Mouse (Mus musculus) left cerebral cortex, postnatal 25 days (tissue): ENCODE results near the gene Glyat. TPM values are rescaled to one million over a fixed set of nuclear protein-coding genes. Genes with fewer than 3 reads are reported as not detected.
"Not testable (repeated sequence)": the region's sequence is repeated elsewhere in the genome, so short reads cannot be mapped to it uniquely, and the experiment has no call there.

ENCODE experiments used
- DNase-seq, 2 experiments: peaks; one replicate each; pipeline ENCODE4 v3.0.0; 2022; ENCODE audit warnings: low spot score in 2 of 2, mixed read lengths in 1 of 2
- intact Hi-C: fragments of 180-260 bp; cut with DNase I; formaldehyde crosslinking; loops from one replicate; pipeline ENCODE4 v1.15.1; 2025
- total RNA-seq, 2 experiments: library from RNA; stranded (reverse); gene quantifications; 2 replicates each; pipeline ENCODE4 v1.2.3; 2021

The Glyat gene
- not detected for total RNA-seq

DNA sequence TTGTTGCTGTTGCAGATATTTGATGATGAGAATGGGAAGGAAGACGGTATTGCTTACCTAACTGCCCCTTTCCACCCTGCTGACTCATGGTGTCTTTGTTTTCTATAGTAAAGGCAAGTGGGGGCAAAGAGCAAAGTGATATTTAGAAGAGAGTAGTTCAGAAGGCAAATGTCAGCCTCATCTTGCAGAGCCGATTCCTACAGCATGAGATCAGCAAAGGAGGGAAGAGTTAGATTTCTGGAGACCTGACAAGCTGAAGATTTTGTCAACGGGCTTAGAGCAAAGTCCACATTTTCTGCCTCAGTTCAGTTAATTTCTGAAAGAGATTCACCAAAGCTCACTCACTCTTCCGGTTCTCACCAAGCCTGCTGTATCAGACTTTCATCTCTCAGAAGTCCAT, at the start of gene Glyat:
Gene Glyat, plus strand, starts transcription at position 133 of the 400 bp plus-strand sequence.
- intact Hi-C loops = no loop called here
- DNase-seq = no peak

DNA sequence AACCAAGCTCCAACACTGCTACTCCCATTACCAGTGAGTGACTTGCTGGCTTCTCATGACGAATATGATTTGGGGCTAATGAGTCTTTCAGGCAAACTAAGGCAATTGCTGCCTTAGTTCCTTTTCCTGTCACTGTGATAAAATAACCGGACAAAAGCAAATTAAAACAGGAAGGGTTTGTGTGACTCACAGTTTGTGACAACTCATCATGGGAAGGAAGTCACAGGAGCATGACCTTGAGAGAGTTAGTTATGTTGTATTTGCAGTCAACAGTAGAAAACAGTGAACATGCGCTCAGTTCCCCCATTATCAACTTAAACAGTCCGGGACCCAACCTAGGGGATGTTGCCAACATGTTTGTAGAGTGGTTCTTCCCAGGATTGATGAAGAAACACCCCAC, 47.8 kb upstream of the Glyat start:
- intact Hi-C loops = no loop called here

DNA sequence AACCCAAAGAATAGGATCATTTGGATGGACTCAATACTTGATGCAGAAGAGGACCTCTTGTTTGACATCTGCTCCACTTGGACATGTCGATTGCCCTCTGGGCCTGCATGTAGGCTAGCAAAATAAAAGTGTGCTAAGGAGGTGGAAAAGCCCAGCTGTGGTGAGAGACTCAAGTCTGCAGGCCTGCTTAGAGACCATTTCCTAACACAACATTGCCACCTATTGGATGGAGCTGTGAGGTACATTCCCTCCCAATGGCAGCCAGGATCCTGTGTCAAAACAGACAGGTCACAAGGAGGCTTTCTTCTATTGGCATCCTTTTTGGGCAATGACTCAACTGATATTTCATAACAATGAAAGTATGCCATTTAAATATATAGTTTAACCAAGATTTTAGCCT, 41.2 kb upstream of the Glyat start:
- DNase-seq = peak; percentile 78 to 82
- intact Hi-C loops = loop anchor here (1.0 to 10.0 kb wide), 4 partner anchors 74 to 581 kb away; no protein-coding TSS in a partner anchor

More for the DNA sequence above, 47.8 kb upstream of the Glyat start:
- DNase-seq = no peak

DNA sequence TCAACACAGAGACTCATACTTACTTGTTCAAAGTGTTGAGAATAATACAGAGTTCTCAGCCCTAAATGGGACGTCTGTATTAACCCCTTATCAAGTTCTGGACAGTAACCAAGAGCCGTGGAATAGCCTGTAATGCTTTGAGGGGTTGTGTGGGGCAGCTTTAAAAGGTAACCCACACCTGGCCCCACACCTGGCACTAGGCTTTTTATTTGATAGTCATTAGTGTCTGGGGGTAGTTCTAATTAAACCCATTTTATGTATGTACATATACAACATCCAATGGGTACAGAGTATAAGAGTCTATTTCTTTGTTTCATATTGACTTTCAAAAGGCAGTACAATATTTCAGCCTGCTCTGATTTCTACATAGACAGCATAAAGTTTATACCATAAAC, 38.0 kb upstream of the Glyat start:
- no peak for DNase-seq
- intact Hi-C loops = loop anchor here (5.0 to 10.0 kb wide), 2 partner anchors 202 to 460 kb away; partner anchors contain the start of genes Lpxn and Zfp91

DNA sequence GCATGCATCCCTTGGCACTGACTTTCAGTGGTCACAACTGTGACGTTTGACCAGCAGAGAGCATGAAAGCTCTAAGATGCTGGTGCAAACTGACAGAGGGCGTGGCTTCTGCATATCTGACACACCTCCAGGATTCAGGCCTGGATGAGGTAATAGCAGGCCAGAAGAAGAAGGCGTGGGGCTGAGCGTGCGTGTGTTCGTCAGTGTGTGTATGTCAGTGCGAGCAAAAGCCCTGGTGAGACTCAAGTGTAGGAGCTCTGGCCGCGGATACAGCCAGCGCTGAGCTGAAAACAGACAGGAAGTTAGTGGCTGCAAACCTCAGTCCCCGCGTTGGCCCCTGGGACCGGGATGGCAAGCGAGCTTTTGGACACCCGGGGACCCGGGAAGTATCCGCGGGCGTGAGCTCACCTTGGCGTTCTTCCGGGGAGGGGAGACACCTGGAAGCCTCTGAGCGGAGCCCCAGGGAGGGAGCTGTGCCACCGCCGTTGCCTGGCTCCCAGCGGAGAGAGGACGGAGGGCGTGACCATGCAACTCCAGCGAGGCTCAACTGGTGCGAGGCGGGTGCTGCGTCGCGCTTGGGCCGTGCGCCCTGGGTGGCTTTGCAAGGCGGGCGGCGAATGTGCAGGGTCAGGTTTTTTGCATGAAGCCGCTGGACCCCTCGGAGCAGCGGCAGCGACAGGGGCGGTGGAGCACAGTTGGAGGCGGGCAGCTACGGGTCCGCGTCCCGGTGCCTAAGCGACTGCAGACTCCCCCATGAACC, 37.4 kb upstream of the Glyat start:
- intact Hi-C loops = loop anchor here (5.0 to 10.0 kb wide), 2 partner anchors 202 to 461 kb away; partner anchors contain the start of genes Lpxn and Zfp91
- DNase-seq = peak; percentile 62 to 74

DNA sequence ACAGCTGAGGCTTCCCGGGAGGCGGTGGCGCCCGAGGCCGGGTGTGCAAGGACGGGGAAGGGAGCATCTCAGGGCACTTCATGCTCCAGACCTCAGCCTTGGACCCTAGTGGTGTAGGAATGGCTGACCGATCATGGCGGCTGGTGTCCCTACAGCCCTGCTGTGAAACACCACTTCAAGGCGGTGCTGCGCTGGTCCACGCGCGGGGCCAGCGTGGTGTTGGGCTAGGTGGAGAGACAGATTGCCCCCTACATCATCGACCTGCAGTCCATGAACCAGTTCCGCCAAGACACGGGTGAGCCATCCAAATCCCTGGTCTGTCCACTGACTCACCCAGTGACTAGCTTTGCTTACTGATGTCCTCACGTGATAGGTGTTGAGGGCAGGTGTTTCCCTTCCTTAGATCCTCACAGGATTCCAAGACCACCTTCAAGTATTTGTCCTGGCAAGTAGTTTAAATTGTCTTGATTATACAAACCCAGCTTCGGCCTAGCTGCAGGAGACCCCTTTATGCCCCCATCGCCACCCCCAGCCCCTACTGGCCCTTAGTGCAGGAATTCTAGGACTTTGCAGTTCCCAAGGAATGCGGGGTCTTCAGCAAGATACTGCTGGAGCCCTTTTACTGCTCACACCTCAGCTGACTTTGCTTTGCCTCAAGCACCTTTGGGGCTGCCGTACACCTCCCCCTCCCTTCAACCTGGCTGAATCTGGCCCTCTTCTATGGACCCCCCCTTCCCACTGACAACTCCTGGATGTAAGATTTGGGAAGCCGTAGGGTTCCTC, 36.6 kb upstream of the Glyat start:
- intact Hi-C loops = loop anchor here (5.0 to 10.0 kb wide), 2 partner anchors 201 to 462 kb away; partner anchors contain the start of genes Lpxn and Zfp91
- peak; percentile 18 to 49 for DNase-seq

DNA sequence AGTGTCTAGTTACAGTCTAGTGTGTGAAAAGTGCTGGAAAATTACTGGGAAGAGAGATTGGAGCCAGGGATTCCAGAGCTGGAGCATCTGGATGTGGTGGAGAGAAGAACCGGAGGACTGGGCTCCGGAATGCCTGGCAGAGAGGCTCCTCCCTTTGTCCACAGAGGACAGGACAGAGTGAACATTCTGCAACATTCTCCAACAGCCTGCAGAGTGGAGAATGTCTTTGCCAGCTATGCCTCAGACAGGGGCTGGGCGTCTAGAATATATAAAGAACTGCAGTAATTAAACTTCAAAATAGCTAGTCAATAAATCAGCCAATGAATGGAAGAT, 36.1 kb upstream of the Glyat start:
- intact Hi-C loops = loop anchor here (5.0 to 10.0 kb wide), 2 partner anchors 200 to 462 kb away; partner anchors contain the start of genes Lpxn and Zfp91
- peak; percentile 24 to 31 for DNase-seq

DNA sequence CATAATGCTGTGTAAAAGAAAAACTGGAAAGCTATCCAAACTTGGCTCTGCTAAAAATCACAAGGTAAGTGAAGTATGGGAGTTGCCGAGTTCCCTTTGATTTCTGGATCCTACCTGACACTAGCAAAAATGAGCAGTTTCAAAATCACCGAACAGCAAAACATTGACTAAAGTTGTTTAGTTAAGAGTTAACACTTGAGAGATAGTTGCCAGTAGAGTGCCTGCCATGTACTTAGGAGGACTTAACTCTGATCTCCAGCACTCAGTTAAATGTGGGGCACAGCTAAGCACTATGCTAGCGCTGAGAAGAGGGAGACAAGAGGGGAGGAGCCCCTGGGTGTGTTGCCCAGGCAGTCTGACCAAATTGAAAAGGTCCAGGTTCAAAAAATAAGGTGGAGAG, 34.4 kb upstream of the Glyat start:
- no peak for DNase-seq
- intact Hi-C loops = loop anchor here (5.0 to 10.0 kb wide), 2 partner anchors 199 to 464 kb away; partner anchors contain the start of genes Lpxn and Zfp91

DNA sequence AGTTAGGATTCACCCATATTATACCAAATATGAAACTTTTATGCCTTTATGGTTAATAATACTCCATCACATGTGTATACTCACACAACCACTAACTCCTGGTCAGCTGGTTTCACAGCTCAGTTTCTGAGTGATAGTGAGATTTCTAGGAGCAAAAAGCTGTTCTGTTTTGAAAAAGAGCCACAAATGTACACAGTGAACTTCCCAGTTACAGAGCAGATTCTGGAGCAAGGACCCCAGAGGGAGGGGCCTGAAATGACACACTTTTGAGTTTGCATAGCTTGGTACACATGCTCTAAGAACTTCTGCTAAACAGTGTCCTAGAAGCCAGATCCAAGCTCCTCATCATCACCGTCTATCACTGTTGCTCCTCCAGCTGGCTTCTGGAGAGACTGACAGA, 33.4 kb upstream of the Glyat start, which contains the start of gene Gm4952:
Gene Gm4952, plus strand, starts transcription at position 301 of the 400 bp plus-strand sequence.
- no peak for DNase-seq
- intact Hi-C loops = loop anchor here (5.0 to 10.0 kb wide), 2 partner anchors 198 to 465 kb away; partner anchors contain the start of genes Lpxn and Zfp91

DNA sequence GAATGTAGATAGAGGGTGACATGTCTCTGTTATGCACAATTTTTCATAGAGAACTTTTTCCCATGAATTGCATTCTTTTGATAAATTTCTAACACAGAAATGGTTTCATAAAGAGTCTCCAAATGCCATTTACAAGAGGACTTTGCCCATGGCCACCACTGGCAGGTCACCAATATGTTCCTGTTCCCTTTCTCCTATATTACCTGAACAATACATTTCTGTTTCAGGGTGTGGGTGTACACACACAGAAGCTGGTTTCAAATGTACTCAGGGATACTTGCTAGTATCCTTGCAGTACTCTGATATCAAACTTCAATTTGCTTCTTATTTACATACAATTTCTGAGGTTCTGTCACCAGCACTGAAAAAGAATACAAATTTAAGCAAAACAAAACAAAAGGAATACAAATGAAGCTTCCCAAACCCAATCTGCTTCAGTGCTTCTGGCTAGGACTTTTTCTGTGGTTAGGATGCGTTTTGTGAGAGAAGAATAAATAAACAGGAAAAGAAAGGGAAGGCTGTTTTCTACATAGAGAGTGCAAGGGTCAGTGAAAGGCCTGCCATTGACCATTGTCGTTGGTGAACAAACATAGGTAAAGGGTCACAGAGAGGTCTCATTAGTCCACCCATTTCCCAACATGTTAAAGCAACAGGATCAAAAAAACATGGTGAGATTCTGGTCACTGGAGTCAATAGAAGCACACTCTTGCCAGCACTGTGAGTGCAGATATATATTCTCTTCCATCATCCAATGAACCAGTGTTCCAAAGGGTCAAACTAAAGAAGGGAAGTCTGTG, 32.2 kb upstream of the Glyat start:
- no peak for DNase-seq
- intact Hi-C loops = no loop called here

DNA sequence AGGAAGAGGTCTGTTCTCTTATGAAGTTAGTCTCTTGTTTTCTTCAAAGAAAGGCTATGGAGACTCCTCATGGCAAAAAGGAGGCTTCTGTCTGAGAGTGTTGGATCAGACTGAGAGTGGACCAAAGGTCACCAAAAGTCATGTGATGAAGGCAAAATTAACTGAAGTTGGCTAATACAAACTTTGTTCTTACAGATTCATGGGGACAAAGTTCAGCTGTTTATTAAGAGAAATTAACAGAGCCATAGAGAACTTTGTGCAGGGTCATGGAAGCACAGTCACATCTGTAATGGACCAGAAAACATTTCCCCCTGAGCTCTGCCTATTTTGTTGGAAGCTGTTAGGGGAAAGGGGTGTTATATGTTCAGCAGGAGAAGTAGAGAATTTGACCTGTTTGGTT, 24.8 kb upstream of the Glyat start:
- DNase-seq = no peak
- intact Hi-C loops = no loop called here

DNA sequence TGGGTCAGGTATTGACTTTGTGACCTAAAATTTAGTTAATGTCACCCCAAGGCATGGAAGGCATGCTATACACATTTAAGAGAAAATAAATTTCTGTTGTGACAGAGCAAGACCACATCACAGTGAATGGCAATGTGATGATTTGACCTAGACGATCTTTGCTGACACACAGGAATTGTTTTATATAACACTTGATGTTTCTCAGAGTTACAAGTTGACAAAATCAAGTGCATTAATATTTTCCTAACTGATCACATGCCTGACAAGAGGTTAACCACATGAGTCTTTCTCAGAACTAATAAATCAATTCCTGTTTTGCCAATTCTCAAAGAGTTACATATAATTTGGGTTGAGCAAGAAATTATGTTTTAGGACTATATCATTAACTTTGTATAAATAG, 19.5 kb upstream of the Glyat start:
- intact Hi-C loops = no loop called here
- DNase-seq = no peak

DNA sequence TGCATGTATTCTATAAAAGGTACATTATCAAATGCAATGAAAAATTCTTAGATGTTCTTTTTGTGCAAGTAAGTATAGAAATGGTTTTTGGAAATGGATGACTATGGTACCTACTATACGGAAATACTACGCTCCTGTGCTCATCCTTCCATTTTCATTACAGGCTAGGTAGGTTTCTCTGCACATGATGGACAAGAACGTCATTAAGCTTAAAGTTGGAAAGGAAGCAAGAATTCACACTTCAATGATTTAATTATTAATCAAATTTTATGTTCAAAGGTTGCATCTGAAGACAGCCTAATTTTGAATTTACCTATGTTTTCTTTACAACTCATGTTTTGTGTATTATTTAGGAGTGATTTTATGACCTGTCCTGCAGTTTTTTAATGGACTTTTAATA, 1.2 kb downstream of the Glyat start:
- DNase-seq = no peak
- intact Hi-C loops = no loop called here

DNA sequence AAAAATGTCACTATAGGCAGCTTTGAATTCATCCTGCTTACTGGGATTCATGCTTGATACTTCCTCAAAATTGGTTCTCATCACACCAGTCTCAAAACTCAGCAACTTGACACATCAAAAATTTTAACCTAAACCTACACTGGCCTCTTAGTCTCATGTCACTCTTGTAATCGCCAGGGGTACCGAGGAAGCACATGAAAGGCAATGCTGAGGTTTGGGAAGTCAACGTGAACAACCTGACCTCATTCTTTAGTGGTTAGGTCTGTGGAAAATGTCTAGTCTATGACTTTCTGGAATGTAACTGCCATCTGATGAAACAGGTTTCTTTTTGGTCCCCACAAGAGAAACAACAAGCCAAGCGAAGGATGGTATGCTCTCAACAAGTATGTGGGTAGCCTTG, 1.9 kb downstream of the Glyat start:
- intact Hi-C loops = no loop called here
- DNase-seq = no peak

DNA sequence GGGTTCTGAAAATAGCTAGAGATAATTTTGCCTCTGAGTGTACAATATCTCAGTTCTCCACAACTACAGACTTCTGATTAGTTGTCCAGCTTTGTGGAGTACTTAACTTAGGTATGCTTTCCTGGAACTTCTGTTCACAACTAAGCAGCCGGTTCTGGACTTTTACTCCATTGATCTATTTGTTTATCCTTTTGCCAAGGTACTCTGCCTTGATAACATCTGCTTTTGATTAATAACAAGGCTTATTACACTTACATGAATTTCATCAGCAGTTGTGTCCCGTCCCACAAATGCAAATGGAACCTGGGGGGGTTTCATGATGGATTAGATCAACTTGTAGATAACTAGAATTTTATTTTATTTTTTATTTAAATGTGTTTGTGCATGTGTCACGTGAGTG, 3.8 kb downstream of the Glyat start:
- no peak for DNase-seq

DNA sequence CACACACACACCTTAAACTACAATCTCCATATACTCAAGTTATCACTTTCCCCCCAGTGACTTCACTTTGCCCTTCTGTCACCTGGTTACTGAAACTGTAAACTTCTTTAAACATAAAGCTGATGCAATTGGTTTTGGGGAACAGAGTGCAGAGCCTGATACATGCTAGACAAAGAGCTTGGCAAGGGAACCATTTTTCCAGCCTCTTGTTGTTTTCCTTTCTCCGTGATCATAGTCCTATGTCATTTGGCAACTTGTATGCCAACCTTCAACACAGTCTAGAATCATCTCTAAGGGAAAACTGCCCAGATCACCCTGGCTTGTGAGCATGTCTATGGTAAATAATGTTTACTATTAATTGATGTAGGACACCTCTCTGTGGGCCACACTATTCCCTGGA, 4.9 kb downstream of the Glyat start:
- no peak for DNase-seq
- intact Hi-C loops = no loop called here

More for the DNA sequence above, 3.8 kb downstream of the Glyat start:
- intact Hi-C loops = no loop called here

DNA sequence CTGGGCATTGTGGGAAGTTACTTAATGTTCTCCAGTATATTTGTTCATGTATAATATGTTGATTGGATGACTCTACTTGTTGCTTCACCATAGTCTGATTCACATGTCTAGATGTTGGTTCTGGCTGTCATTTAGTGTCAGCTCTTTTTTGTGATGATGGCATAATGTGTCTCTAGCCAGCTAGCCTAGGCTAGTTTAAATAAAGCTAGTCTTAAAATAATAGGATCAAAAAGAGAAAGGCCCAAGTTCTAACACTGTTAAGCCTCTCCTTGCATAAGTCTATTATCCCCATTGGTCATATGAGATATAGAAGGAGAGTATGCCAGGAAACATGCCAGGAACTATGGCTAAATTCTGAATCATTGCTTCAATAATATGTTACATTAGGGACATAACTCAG, 16.4 kb downstream of the Glyat start:
- DNase-seq = no peak
- intact Hi-C loops = no loop called here

DNA sequence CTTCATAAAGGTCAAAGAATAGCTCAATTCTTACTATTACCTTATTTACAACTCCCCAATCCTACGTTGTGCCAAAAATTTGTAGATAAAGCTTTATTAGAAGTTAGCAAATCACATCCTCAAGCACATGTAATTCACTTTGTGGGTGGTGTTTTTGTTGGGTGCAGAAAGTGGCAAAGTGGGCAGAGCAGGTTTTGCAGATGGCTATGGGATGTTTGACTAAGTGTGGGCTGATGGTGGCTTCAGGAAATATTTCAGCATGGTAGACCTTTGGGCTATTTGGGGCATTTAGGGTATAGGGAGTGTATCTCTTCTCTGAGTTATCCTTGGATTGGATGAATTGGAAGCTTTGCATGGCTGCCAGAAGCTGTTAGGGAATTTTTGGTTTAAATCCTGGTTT, 33.0 kb downstream of the Glyat start:
- DNase-seq = no peak
- intact Hi-C loops = no loop called here

DNA sequence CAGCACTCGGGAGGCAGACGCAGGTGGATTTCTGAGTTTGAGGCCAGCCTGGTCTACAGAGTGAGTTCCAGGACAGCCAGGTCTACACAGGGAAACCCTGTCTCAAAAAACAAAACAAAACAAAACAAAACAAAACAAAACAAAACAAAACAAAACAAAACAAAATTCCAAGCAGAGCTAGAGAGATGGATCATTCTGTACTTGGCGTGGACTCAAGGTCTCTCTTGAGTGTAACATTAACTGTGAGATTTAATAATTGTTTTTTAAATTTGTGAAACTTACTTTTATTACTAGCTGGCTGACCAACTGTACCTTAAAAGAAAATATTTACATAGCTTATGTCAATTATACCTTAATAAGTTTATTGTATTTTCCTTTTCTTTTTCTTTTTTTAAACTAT, 35.5 kb downstream of the Glyat start:
- DNase-seq, intact Hi-C loops: not testable (repeated sequence)

DNA sequence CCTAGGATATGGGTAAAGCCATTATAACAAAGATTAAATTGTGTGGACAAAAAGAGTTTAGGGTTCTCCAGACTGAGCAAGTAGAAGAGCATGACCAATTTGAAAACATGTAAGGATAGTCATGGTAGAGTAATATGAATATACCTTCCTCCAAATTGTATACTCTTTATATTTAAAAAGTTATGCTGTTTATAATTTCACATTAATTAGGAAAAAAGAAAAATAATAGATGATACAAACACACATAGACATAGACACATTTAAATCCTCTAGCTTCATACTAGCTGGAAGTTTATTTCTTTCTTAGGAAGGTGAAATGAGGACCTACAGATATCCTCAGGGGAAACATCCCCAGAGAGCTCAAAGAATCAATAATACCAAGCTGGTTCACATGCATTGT, 37.0 kb downstream of the Glyat start, which contains the start of gene Olfr1442:
Gene Olfr1442, plus strand, starts transcription at position 301 of the 400 bp plus-strand sequence.
- intact Hi-C loops = no loop called here
- DNase-seq = no peak
